Mouse (Mus musculus) brain, embryonic 14.5 days (tissue): ENCODE measurements at regions not wholly inside any gene's neighbourhood (a gene's known extent, or its start where the extent isn't known, plus 50 kb on each side); places are given as distances from the start of the nearest gene placed in this dataset.

Experiments used
- CTCF ChIP-seq: fragments of 200-500 bp; IDR thresholded peaks from 2 replicates; pipeline ENCODE4 v1.5.1; 2012; ENCODE audit warnings: inconsistent platforms, mild to moderate bottlenecking, moderate library complexity, borderline replicate concordance; ENCODE audit not compliant: insufficient read depth, insufficient read length; ENCODE audit errors: extremely low read depth
- POLR2A ChIP-seq: fragments of 200-500 bp; IDR thresholded peaks from 2 replicates; pipeline ENCODE4 v1.6.1; 2012; ENCODE audit warnings: mild to moderate bottlenecking, inconsistent platforms, borderline replicate concordance; ENCODE audit not compliant: poor library complexity, insufficient read depth, insufficient read length, severe bottlenecking; ENCODE audit errors: extremely low read depth

DNA sequence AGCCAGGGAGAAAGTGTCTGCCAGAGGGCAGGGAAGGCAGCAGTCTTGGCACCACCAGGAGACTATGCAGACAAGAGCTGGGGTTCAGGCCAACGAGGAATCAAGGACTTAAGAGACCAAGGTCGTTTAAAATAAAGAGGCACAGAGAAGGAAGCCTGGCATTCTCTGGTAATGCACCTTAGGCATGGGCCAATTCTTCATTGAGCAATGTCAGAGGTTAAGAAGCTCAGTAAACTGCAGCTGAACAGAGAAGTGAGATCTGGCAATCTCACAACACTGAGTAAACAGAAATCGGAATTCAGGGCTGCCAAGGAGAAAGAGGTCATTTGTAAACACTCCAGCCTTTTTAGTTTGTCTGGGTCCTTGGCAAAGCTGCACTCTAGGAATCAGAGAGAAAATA is 572.2 kb downstream of the Epha4 start:
- no peak for TF ChIP-seq CTCF
- TF ChIP-seq POLR2A = no peak
